Mouse (Mus musculus) G1E (cell line): Measurements from ENCODE around the gene Frmd5.

ENCODE experiments used
- CTCF ChIP-seq: IDR thresholded peaks from 2 replicates; pipeline ENCODE4 v1.5.1; 2012; ENCODE audit warnings: low read depth, low read length, inconsistent platforms, mixed read lengths
- GATA1 ChIP-seq: IDR thresholded peaks from 2 replicates; pipeline ENCODE4 v1.6.1; 2012; ENCODE audit warnings: borderline replicate concordance, low read length, inconsistent platforms, mixed read lengths
- GATA2 ChIP-seq: IDR thresholded peaks from 2 replicates; pipeline ENCODE4 v1.6.1; 2012; ENCODE audit warnings: low read depth, low read length, inconsistent platforms, borderline replicate concordance
- POLR2AphosphoS5 ChIP-seq: IDR thresholded peaks from 2 replicates; pipeline ENCODE4 v1.6.1; 2012; ENCODE audit warnings: low read depth, low read length, inconsistent platforms; ENCODE audit not compliant: insufficient replicate concordance
- TAL1 ChIP-seq: conservative IDR thresholded peaks from 2 replicates; pipeline ENCODE4 v1.6.1; 2012; ENCODE audit warnings: low read depth, low read length, inconsistent platforms, mixed read lengths

GRCm38 (mm10) chr2:121632091-121632490 lies 174.8 kb downstream of the Frmd5 start:
- TF ChIP-seq CTCF (no peak), TAL1 (no peak), POLR2AphosphoS5 (no peak), GATA1 (no peak), GATA2 (no peak)
